ENCODE assay signal across 8 mouse cellular contexts in genomic region chr2:34531801-34532298, GRCm38 (mm10).
DNase-seq lines count a peak whose midpoint lies in the region; TF ChIP-seq lines count a peak whose summit lies in the region.

No protein-coding gene starts in this region.

- H3K27me3 ChIP-seq in heart, embryonic 10.5 days (ENCODE audit: insufficient read depth, poor library complexity, severe bottlenecking): no peaks in the 10 kb centered on the region
- no peaks in the 10 kb centered on the region for H3K27me3 ChIP-seq in heart, adult 2 months (ENCODE audit: control insufficient read depth, insufficient read depth, low read length)

- H3K9ac ChIP-seq in heart, adult 2 months (ENCODE audit: low read depth, low read length): no peak overlapping the region

- 0 out of 2 replicates have a peak, but pooled peaks cover 5% of the 10 kb centered on the region for H3K36me3 ChIP-seq in heart, embryonic 10.5 days
- peaks cover 3% of the 10 kb centered on the region for H3K36me3 ChIP-seq in heart, adult 2 months (ENCODE audit: control insufficient read depth, insufficient read depth, low read length)

- no peak for TF ChIP-seq CTCF in heart, adult 2 months (IDR thresholded peaks at IDR 0.05)

- WGBS in heart, embryonic 10.5 days: 57% methylated on average over 3 of the region's 3 CpGs
- 28% methylated on average over 3 of the region's 3 CpGs for WGBS in heart, adult 2 months

- no peak for TF ChIP-seq POLR2A in heart, adult 2 months (IDR thresholded peaks at IDR 0.05; ENCODE audit: insufficient read depth, low read depth, low read length)

- H3K4me3 ChIP-seq in heart, embryonic 10.5 days: no peak overlapping the region
- no peak overlapping the region for H3K4me3 ChIP-seq in heart, adult 2 months

- no peaks in the 10 kb centered on the region for H3K9me3 ChIP-seq in heart, embryonic 10.5 days

- H3K79me2 ChIP-seq in heart, adult 2 months (replicated peaks; ENCODE audit: control insufficient read depth, insufficient read depth, low read length): no peaks in the 10 kb centered on the region

- H3K4me1 ChIP-seq in heart, embryonic 10.5 days: peaks cover 11% of the 10 kb centered on the region; the same call in 1 of the 2 replicates
- peaks cover 5% of the 10 kb centered on the region; the same call in 1 of the 2 replicates for H3K4me1 ChIP-seq in heart, adult 2 months (ENCODE audit: control insufficient read depth, insufficient read depth, low read length)

- no peak overlapping the region for H3K27ac ChIP-seq in heart, embryonic 10.5 days
- H3K27ac ChIP-seq in heart, adult 2 months: peak overlapping the region; percentile 18

- no peak for TF ChIP-seq EP300 in heart, adult 2 months (IDR thresholded peaks at IDR 0.05; ENCODE audit: insufficient read depth, low read depth, low read length)

- peak; percentile 20 to 47 for DNase-seq in heart, adult 18-20 months
- DNase-seq in heart, embryonic 10.5 days (ENCODE audit: low spot score): no peak
- peak; percentile 55 for DNase-seq in adrenal gland, postnatal 10 days
- DNase-seq in heart, adult 2 months: peak in 1 of 2 experiments; percentile 12
- peak; percentile 42 to 56 for DNase-seq in layer of hippocampus, postnatal 10 days (ENCODE audit: low spot score in 2 of 2)
- DNase-seq in right cerebral cortex, postnatal 25 days: peak; percentile 41
- no peak for DNase-seq in B cell, adult 2 months
- DNase-seq in ovary, postnatal 14 days (ENCODE audit: low spot score): no peak

- intact Hi-C loops in heart, adult 2 months (cut with DNase I): no loop called here

Comparison
In these comparisons a context has a peak if more than half of its experiments do, and no peak if none do; other contexts are left out.
1. DNase-seq: peak in heart, adult 18-20 months (2 of 2), adrenal gland, postnatal 10 days (single experiment), layer of hippocampus, postnatal 10 days (2 of 2) and right cerebral cortex, postnatal 25 days (single experiment); none in heart, embryonic 10.5 days (single experiment), B cell, adult 2 months (0 of 2) and ovary, postnatal 14 days (single experiment).